Mouse (Mus musculus) embryonic fibroblast, embryonic 13.5 days (primary cell): ENCODE data around the gene Acox3. TPM values are rescaled to one million over a fixed set of nuclear protein-coding genes. Genes with fewer than 3 reads are reported as not detected.
A peak's percentile ranks its signal among the peaks of the same experiment; 100 is the strongest.

ENCODE experiments used
- H3K27ac ChIP-seq: 2 replicates; pipeline ENCODE4 v1.5.1; 2012; ENCODE audit warnings: low read length, control low read depth, inconsistent platforms; ENCODE audit not compliant: insufficient read depth
- H3K4me1 ChIP-seq: 2 replicates; pipeline ENCODE4 v1.6.1; 2011; ENCODE audit warnings: low read length; ENCODE audit not compliant: control insufficient read depth, insufficient read depth
- H3K4me3 ChIP-seq: 2 replicates; pipeline ENCODE4 v1.5.1; 2011; ENCODE audit warnings: mild to moderate bottlenecking, control low read depth, low read length; ENCODE audit not compliant: insufficient read depth
- CTCF ChIP-seq: IDR thresholded peaks from 2 replicates; pipeline ENCODE4 v1.5.1; 2011; ENCODE audit warnings: mild to moderate bottlenecking, control low read depth, low read length, moderate library complexity, borderline replicate concordance; ENCODE audit not compliant: insufficient read depth
- POLR2A ChIP-seq: IDR thresholded peaks from 2 replicates; pipeline ENCODE4 v1.6.1; 2011; ENCODE audit warnings: low read depth, mild to moderate bottlenecking, control low read depth, low read length, moderate library complexity
- polyA plus RNA-seq: library from polyadenylated mRNA; stranded (reverse); fragments of >200 nt; gene quantifications from 2 replicates; pipeline ENCODE4 v1.2.4, GENCODE M21; 2011; ENCODE audit warnings: low read depth; ENCODE audit not compliant: missing spikeins, insufficient read length

Gene Acox3
- polyA plus RNA-seq: 22.4 and 24.9 TPM in 2 replicates

GRCm38 (mm10) chr5:35582445-35583220 lies at the start of gene Acox3:
Gene Acox3 (plus strand): TSS chr5:35583040.
- no peak for TF ChIP-seq CTCF
- peak; percentile 80 for TF ChIP-seq POLR2A
- H3K4me3 ChIP-seq: peak within 1 kb of the TSS; percentile 66
- peaks cover 3% of the 10 kb centered on the region; the same call in 1 of the 2 replicates for H3K4me1 ChIP-seq
- peak within 1 kb of the TSS; percentile 12; the same call in 1 of the 2 replicates for H3K27ac ChIP-seq

GRCm38 (mm10) chr5:35536271-35536670 lies 46.6 kb upstream of the Acox3 start:
- no peak for TF ChIP-seq POLR2A
- TF ChIP-seq CTCF: no peak
- peaks cover 3% of the 10 kb centered on the region; the same call in 1 of the 2 replicates for H3K4me1 ChIP-seq
- H3K27ac ChIP-seq: no peak overlapping the region
- H3K4me3 ChIP-seq: no peak overlapping the region

- TF ChIP-seq CTCF: no peak
- TF ChIP-seq POLR2A: no peak
These were observed 45.4 kb upstream of the Acox3 start for GRCm38 (mm10) chr5:35537474-35537873.

GRCm38 (mm10) chr5:35538022-35538421 lies 44.8 kb upstream of the Acox3 start:
- TF ChIP-seq CTCF (no peak), POLR2A (no peak)
- Histone ChIP-seq H3K4me1 (peaks cover 3% of the 10 kb centered on the region; the same call in 1 of the 2 replicates), H3K4me3 (no peak overlapping the region), H3K27ac (no peak overlapping the region)

More at GRCm38 (mm10) chr5:35537474-35537873, 45.4 kb upstream of the Acox3 start:
- peaks cover 3% of the 10 kb centered on the region; the same call in 1 of the 2 replicates for H3K4me1 ChIP-seq
- H3K27ac ChIP-seq: no peak overlapping the region
- no peak overlapping the region for H3K4me3 ChIP-seq

GRCm38 (mm10) chr5:35539576-35539975 lies 43.3 kb upstream of the Acox3 start:
- Histone ChIP-seq H3K4me1 (peaks cover 3% of the 10 kb centered on the region; the same call in 1 of the 2 replicates), H3K27ac (no peak overlapping the region), H3K4me3 (no peak overlapping the region)
- TF ChIP-seq CTCF (no peak), POLR2A (no peak)

- no peak for TF ChIP-seq CTCF
- no peak for TF ChIP-seq POLR2A
- no peak overlapping the region for H3K4me3 ChIP-seq
- peak overlapping the region; percentile 30 for H3K27ac ChIP-seq
- H3K4me1 ChIP-seq: peaks cover 3% of the 10 kb centered on the region; the same call in 1 of the 2 replicates
These were observed 42.3 kb upstream of the Acox3 start for GRCm38 (mm10) chr5:35540555-35540954.

- Histone ChIP-seq H3K4me1 (peaks cover 3% of the 10 kb centered on the region; the same call in 1 of the 2 replicates), H3K27ac (peak overlapping the region; percentile 30), H3K4me3 (no peak overlapping the region)
- TF ChIP-seq POLR2A (no peak), CTCF (no peak)
These were observed 41.6 kb upstream of the Acox3 start for GRCm38 (mm10) chr5:35541059-35541790.

- Histone ChIP-seq H3K4me3 (no peak overlapping the region), H3K27ac (no peak overlapping the region), H3K4me1 (no peaks in the 10 kb centered on the region)
- TF ChIP-seq CTCF (no peak), POLR2A (no peak)
These were observed 36.7 kb upstream of the Acox3 start for GRCm38 (mm10) chr5:35546127-35546526.

- no peak for TF ChIP-seq POLR2A
- no peak for TF ChIP-seq CTCF
- no peak overlapping the region for H3K4me3 ChIP-seq
- no peak overlapping the region for H3K27ac ChIP-seq
- H3K4me1 ChIP-seq: no peaks in the 10 kb centered on the region
These were observed 30.7 kb upstream of the Acox3 start for GRCm38 (mm10) chr5:35551855-35552837.
